Mouse (Mus musculus): ENCODE data around the gene Nanos3. TPM values are rescaled to one million over a fixed set of nuclear protein-coding genes. Genes with fewer than 3 reads are reported as not detected.

The Nanos3 gene
- polyA plus RNA-seq, 1 experiment from 2014 or later = 3.2 TPM

- DNase-seq (ENCODE audit: low spot score) (peak; percentile 93), ATAC-seq (peak; percentile 64)
- H3K4me2 ChIP-seq (replicated peaks; ENCODE audit: low read depth, low read length) = peak overlapping the region; percentile 89
- WGBS = 5% methylated on average over 33 of the region's 34 CpGs
- H3K9me3 ChIP-seq (ENCODE audit: low read length) = no peaks in the 10 kb centered on the region
- H3K27me3 ChIP-seq (replicated peaks; ENCODE audit: insufficient read depth, low read length) = no peaks in the 10 kb centered on the region
- peak; percentile 77 for TF ChIP-seq EP300 (IDR thresholded peaks at IDR 0.05)
- no peak for TF ChIP-seq CTCF (IDR thresholded peaks at IDR 0.05)
- H3K9ac ChIP-seq (replicated peaks; ENCODE audit: low read depth) = peak overlapping the region; percentile 97
- H3K27ac ChIP-seq (ENCODE audit: low read length) = peak overlapping the region; percentile 99
- peaks cover 14% of the 10 kb centered on the region for H3K4me1 ChIP-seq (ENCODE audit: insufficient read depth, low read depth, low read length)
- peak overlapping the region; percentile 83 for H3K4me3 ChIP-seq (ENCODE audit: low read depth, low read length)
- peaks cover 10% of the 10 kb centered on the region; the same call in 1 of the 2 replicates for H3K36me3 ChIP-seq (ENCODE audit: insufficient read depth, low read length)
Measured at GRCm38 (mm10) chr8:84202938-84203917, 18.2 kb upstream of the Nanos3 start.

GRCm38 (mm10) chr8:84202466-84202865 is 17.4 kb upstream of the Nanos3 start:
- WGBS = 39% methylated on average over 9 of the region's 9 CpGs
- Histone ChIP-seq H3K36me3 (ENCODE audit: insufficient read depth, low read length) (peaks cover 10% of the 10 kb centered on the region; the same call in 1 of the 2 replicates), H3K4me2 (replicated peaks; ENCODE audit: low read depth, low read length) (peak overlapping the region; percentile 89), H3K4me1 (ENCODE audit: insufficient read depth, low read depth, low read length) (peaks cover 21% of the 10 kb centered on the region), H3K27me3 (replicated peaks; ENCODE audit: insufficient read depth, low read length) (no peaks in the 10 kb centered on the region), H3K27ac (ENCODE audit: low read length) (peak overlapping the region; percentile 99), H3K4me3 (ENCODE audit: low read depth, low read length) (peak overlapping the region; percentile 83), H3K9ac (replicated peaks; ENCODE audit: low read depth) (peak overlapping the region; percentile 97), H3K9me3 (ENCODE audit: low read length) (no peaks in the 10 kb centered on the region)
- TF ChIP-seq EP300 (IDR thresholded peaks at IDR 0.05) = peak; percentile 82
- no peak for TF ChIP-seq CTCF (IDR thresholded peaks at IDR 0.05)
- ATAC-seq (peak; percentile 16), DNase-seq (ENCODE audit: low spot score) (peak; percentile 85)

- ATAC-seq (peak; percentile 7), DNase-seq (ENCODE audit: low spot score) (peak; percentile 83)
- WGBS = 32% methylated on average over 15 of the region's 15 CpGs
- no peak for TF ChIP-seq EP300 (IDR thresholded peaks at IDR 0.05)
- TF ChIP-seq CTCF (IDR thresholded peaks at IDR 0.05) = no peak
- Histone ChIP-seq H3K4me3 (ENCODE audit: low read depth, low read length) (peak overlapping the region; percentile 83), H3K27ac (ENCODE audit: low read length) (peak overlapping the region; percentile 99), H3K4me2 (replicated peaks; ENCODE audit: low read depth, low read length) (peak overlapping the region; percentile 89), H3K9me3 (ENCODE audit: low read length) (no peaks in the 10 kb centered on the region), H3K9ac (replicated peaks; ENCODE audit: low read depth) (peak overlapping the region; percentile 97), H3K4me1 (ENCODE audit: insufficient read depth, low read depth, low read length) (peaks cover 21% of the 10 kb centered on the region), H3K27me3 (replicated peaks; ENCODE audit: insufficient read depth, low read length) (no peaks in the 10 kb centered on the region), H3K36me3 (ENCODE audit: insufficient read depth, low read length) (0 out of 2 replicates have a peak, but pooled peaks cover 5% of the 10 kb centered on the region)
Measured at GRCm38 (mm10) chr8:84201545-84202245, 16.7 kb upstream of the Nanos3 start.

- peaks cover 21% of the 10 kb centered on the region for H3K4me1 ChIP-seq (ENCODE audit: insufficient read depth, low read depth, low read length)
- TF ChIP-seq CTCF (IDR thresholded peaks at IDR 0.05) = no peak
- TF ChIP-seq EP300 (IDR thresholded peaks at IDR 0.05) = no peak
Measured at GRCm38 (mm10) chr8:84200652-84201544, 15.9 kb upstream of the Nanos3 start.

GRCm38 (mm10) chr8:84200126-84200555 is 15.1 kb upstream of the Nanos3 start:
- H3K4me3 ChIP-seq (ENCODE audit: low read depth, low read length) = peak overlapping the region; percentile 83

More at GRCm38 (mm10) chr8:84200652-84201544, 15.9 kb upstream of the Nanos3 start:
- H3K4me2 ChIP-seq (replicated peaks; ENCODE audit: low read depth, low read length) = peak overlapping the region; percentile 89
- WGBS = 3% methylated on average over 27 of the region's 70 CpGs
- H3K9ac ChIP-seq (replicated peaks; ENCODE audit: low read depth) = peak overlapping the region; percentile 97
- no peaks in the 10 kb centered on the region for H3K9me3 ChIP-seq (ENCODE audit: low read length)
- ATAC-seq (peak; percentile 29), DNase-seq (ENCODE audit: low spot score) (peak; percentile 92)
- no peaks in the 10 kb centered on the region for H3K27me3 ChIP-seq (replicated peaks; ENCODE audit: insufficient read depth, low read length)
- H3K36me3 ChIP-seq (ENCODE audit: insufficient read depth, low read length) = 0 out of 2 replicates have a peak, but pooled peaks cover 2% of the 10 kb centered on the region
- H3K4me3 ChIP-seq (ENCODE audit: low read depth, low read length) = peak overlapping the region; percentile 83
- H3K27ac ChIP-seq (ENCODE audit: low read length) = peak overlapping the region; percentile 99

More at GRCm38 (mm10) chr8:84200126-84200555, 15.1 kb upstream of the Nanos3 start:
- Histone ChIP-seq H3K36me3 (ENCODE audit: insufficient read depth, low read length) (no peaks in the 10 kb centered on the region), H3K27me3 (replicated peaks; ENCODE audit: insufficient read depth, low read length) (no peaks in the 10 kb centered on the region), H3K27ac (ENCODE audit: low read length) (peak overlapping the region; percentile 99), H3K4me2 (replicated peaks; ENCODE audit: low read depth, low read length) (peak overlapping the region; percentile 89), H3K9ac (replicated peaks; ENCODE audit: low read depth) (peak overlapping the region; percentile 97; the same call in 1 of the 2 replicates), H3K9me3 (ENCODE audit: low read length) (no peaks in the 10 kb centered on the region), H3K4me1 (ENCODE audit: insufficient read depth, low read depth, low read length) (peaks cover 21% of the 10 kb centered on the region)
- peak; percentile 8; the same call in 1 of the 2 replicates for TF ChIP-seq CTCF (IDR thresholded peaks at IDR 0.05)
- no peak for TF ChIP-seq EP300 (IDR thresholded peaks at IDR 0.05)
- 15% methylated on average over 8 of the region's 8 CpGs for WGBS
- ATAC-seq = no peak
- DNase-seq (ENCODE audit: low spot score) = no peak
